Mouse (Mus musculus): Measurements from ENCODE around the gene Gbp3. TPM values are rescaled to one million over a fixed set of nuclear protein-coding genes. Genes with fewer than 3 reads are reported as not detected.
"Not testable (repeated sequence)": the region's sequence is repeated elsewhere in the genome, so short reads cannot be mapped to it uniquely, and the experiment has no call there.

The Gbp3 gene
- polyA plus RNA-seq (2015; fragmentation: Nextera tagmentation; extraction: Ambion mirVana), result 1.1 and 1.5 TPM in 2 replicates

DNA sequence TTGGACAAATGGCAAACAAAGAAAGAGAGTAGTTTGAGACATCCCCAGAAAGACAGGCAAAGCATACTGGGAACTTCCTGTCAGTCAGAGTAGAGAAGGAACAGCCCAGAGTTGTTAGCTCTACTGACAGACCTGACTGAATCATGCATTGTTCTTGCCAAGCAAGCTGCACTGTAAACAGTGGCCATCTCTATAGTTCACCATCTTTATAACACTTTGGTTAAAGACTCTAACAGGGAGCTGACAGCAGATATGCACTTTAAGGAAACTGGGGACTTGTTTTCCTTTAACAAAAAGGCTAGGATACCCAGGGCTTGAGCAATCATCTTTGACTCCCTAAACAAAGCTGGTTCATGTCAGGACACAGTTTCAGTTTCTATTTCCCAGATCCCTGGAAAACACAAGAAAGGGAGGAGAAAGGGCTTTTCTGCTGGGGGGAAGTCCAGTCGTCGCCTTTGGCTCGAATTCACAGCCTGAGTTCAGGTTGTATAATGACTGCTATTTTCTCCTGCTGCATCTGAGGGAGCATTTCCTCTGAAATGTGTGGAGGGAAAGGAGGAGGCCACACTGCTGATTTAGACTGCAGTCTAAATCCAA, at the start of gene Gbp3:
Gbp3 (plus strand) TSS at position 395 of the 597 bp plus-strand sequence.
- Histone ChIP-seq H3K4me3 (no peak within 1 kb of the TSS), H3K36me3 (replicated peaks) (no peaks in the 10 kb centered on the region), H3K9ac (no peak within 1 kb of the TSS), H3K9me3 (no peaks in the 10 kb centered on the region), H3K4me1 (no peaks in the 10 kb centered on the region), H3K27me3 (replicated peaks) (no peaks in the 10 kb centered on the region), H3K4me2 (peak within 1 kb of the TSS; percentile 14; the same call in 1 of the 2 replicates), H3K27ac (no peak within 1 kb of the TSS)
- 46% methylated on average over 3 of the region's 3 CpGs for WGBS
- no peak for ATAC-seq (replicated peaks)

DNA sequence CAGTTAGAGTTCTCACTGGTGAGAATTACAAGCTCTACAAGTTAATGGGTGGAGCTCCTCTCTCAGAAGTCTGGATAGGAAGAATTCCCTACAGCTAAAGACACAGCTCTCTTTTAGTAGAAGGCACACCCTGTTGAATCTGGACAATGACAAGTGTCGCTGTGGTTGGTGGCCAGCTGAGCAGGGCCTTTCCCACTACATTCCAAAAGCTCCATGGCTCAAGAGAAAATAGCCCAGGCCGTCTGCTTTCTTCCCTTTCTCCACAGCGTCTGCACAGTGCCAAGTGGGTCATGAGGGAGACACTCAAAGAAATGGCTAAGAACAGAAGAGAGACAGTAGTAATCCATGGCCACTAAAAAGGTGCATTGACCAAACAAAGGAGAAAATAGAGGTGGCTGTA, 31.7 kb upstream of the Gbp3 start:
- Histone ChIP-seq H3K36me3 (replicated peaks) (no peaks in the 10 kb centered on the region), H3K4me1 (peaks cover 13% of the 10 kb centered on the region), H3K4me3 (no peak overlapping the region), H3K27me3 (replicated peaks) (0 out of 2 replicates have a peak, but pooled peaks cover 4% of the 10 kb centered on the region), H3K9me3 (no peaks in the 10 kb centered on the region), H3K27ac (no peak overlapping the region), H3K9ac (no peak overlapping the region), H3K4me2 (no peak overlapping the region)
- WGBS, result 43% methylated on average over 3 of the region's 3 CpGs
- ATAC-seq (replicated peaks), result no peak

GRCm38 (mm10) chr3:142529597-142529996, 30.2 kb upstream of the Gbp3 start:
- H3K4me3 ChIP-seq, result peak overlapping the region; percentile 52
- peak overlapping the region; percentile 95 for H3K4me2 ChIP-seq
- no peak overlapping the region for H3K9ac ChIP-seq
- H3K4me1 ChIP-seq, result peaks cover 13% of the 10 kb centered on the region
- H3K27me3 ChIP-seq (replicated peaks), result 0 out of 2 replicates have a peak, but pooled peaks cover 4% of the 10 kb centered on the region
- no peak overlapping the region for H3K27ac ChIP-seq
- ATAC-seq (replicated peaks), result no peak
- no peaks in the 10 kb centered on the region for H3K36me3 ChIP-seq (replicated peaks)
- H3K9me3 ChIP-seq, result no peaks in the 10 kb centered on the region
- WGBS, result 65% methylated on average over 2 of the region's 2 CpGs

- no peaks in the 10 kb centered on the region for H3K9me3 ChIP-seq
- H3K27ac ChIP-seq, result no peak within 1 kb of the TSS
- peak within 1 kb of the TSS; percentile 52 for H3K9ac ChIP-seq
- H3K36me3 ChIP-seq (replicated peaks), result no peaks in the 10 kb centered on the region
- peak within 1 kb of the TSS; percentile 95 for H3K4me2 ChIP-seq
- 0 out of 2 replicates have a peak, but pooled peaks cover 4% of the 10 kb centered on the region for H3K27me3 ChIP-seq (replicated peaks)
- H3K4me3 ChIP-seq, result peak within 1 kb of the TSS; percentile 52
- WGBS, result 2% methylated on average over 30 of the region's 30 CpGs
- ATAC-seq (replicated peaks), result peak; percentile 87
- H3K4me1 ChIP-seq, result peaks cover 13% of the 10 kb centered on the region
These were observed 29.5 kb upstream of the Gbp3 start, which contains the start of gene Gbp7 for GRCm38 (mm10) chr3:142530087-142530953. Gene Gbp7 (plus strand): TSS chr3:142530342.

GRCm38 (mm10) chr3:142531595-142531994, 28.2 kb upstream of the Gbp3 start:
- ATAC-seq (replicated peaks), result no peak
- no peaks in the 10 kb centered on the region for H3K36me3 ChIP-seq (replicated peaks)
- H3K4me3 ChIP-seq, result no peak overlapping the region
- 91% methylated on average over 3 of the region's 3 CpGs for WGBS
- H3K9ac ChIP-seq, result no peak overlapping the region
- H3K27me3 ChIP-seq (replicated peaks), result 0 out of 2 replicates have a peak, but pooled peaks cover 4% of the 10 kb centered on the region
- H3K4me2 ChIP-seq, result no peak overlapping the region
- no peaks in the 10 kb centered on the region for H3K9me3 ChIP-seq
- H3K27ac ChIP-seq, result no peak overlapping the region
- H3K4me1 ChIP-seq, result peaks cover 13% of the 10 kb centered on the region

DNA sequence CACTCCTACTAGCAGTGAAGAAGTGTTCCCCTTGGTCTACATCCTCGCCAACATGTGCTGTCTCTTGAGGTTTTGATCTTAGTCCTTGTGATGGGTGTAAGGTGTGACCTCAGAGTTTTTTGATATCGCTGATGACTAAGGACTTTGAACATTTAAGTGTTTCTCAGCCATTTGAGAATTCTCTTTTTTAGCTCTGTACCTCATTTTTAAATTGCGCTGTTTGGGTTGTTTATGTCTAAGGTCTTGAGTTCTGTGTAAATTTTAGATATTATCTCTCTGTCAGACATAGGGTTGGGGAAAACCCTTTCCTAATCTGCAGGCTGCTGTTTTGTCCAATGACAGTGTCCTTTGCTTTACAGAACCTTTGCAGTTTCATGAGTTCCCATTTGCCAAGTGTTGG, 26.6 kb upstream of the Gbp3 start:
- ATAC-seq (replicated peaks), result no peak
- Histone ChIP-seq H3K9me3 (no peaks in the 10 kb centered on the region), H3K27me3 (replicated peaks) (0 out of 2 replicates have a peak, but pooled peaks cover 4% of the 10 kb centered on the region), H3K4me1 (peaks cover 13% of the 10 kb centered on the region), H3K36me3 (replicated peaks) (no peaks in the 10 kb centered on the region), H3K4me3 (no peak overlapping the region), H3K4me2 (no peak overlapping the region), H3K27ac (no peak overlapping the region), H3K9ac (no peak overlapping the region)
- WGBS, result 94% methylated on average over 3 of the region's 3 CpGs

GRCm38 (mm10) chr3:142535667-142536066, 24.2 kb upstream of the Gbp3 start:
- Histone ChIP-seq H3K4me3 (no peak overlapping the region), H3K4me1 (peaks cover 3% of the 10 kb centered on the region; the same call in 1 of the 2 replicates), H3K4me2 (no peak overlapping the region), H3K27ac (no peak overlapping the region), H3K9me3 (no peaks in the 10 kb centered on the region), H3K27me3 (replicated peaks) (no peaks in the 10 kb centered on the region), H3K9ac (no peak overlapping the region), H3K36me3 (replicated peaks) (no peaks in the 10 kb centered on the region)
- WGBS, result 74% methylated on average over 1 of the region's 1 CpGs
- ATAC-seq (replicated peaks), result no peak

DNA sequence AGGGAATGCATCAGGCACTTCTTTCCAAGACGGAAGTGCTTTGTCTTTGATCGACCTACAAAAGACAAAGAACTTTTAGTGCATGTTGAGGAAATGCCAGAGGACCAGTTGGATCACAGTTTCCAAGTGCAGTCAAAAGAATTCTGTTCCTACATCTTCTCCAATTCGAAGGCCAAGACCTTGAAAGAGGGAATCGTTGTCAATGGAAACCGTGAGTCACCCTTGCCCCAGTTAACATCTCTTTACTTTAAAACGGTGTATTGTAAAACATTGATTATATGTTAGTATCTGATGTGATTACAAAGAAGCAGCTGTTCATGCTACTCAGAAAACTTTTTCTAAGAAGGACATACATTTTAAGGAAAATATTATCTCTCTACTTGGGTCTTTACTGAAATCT, 18.4 kb upstream of the Gbp3 start:
- no peak overlapping the region for H3K9ac ChIP-seq
- no peak overlapping the region for H3K4me2 ChIP-seq
- no peaks in the 10 kb centered on the region for H3K36me3 ChIP-seq (replicated peaks)
- H3K4me3 ChIP-seq, result no peak overlapping the region
- H3K9me3 ChIP-seq, result no peaks in the 10 kb centered on the region
- WGBS, result 85% methylated on average over 6 of the region's 6 CpGs
- H3K27ac ChIP-seq, result no peak overlapping the region
- H3K4me1 ChIP-seq, result no peaks in the 10 kb centered on the region
- H3K27me3 ChIP-seq (replicated peaks), result no peaks in the 10 kb centered on the region
- no peak for ATAC-seq (replicated peaks)

DNA sequence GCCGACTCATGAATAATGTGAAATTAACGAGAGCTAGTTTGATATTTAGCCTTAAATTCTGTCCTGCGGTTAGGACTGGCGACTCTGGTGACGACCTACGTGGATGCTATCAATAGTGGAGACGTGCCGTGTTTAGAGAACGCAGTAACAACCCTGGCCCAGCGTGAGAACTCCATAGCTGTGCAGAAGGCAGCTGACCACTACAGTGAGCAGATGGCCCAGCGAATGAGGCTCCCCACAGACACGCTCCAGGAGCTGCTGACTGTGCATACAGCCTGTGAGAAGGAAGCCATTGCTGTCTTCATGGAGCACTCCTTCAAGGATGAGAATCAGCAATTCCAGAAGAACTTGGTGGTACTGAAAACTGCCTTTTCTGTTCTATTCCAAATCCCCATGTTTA, 17.1 kb upstream of the Gbp3 start:
- not testable (repeated sequence) for H3K9me3 ChIP-seq; H3K4me3 ChIP-seq; H3K9ac ChIP-seq; ATAC-seq (replicated peaks); H3K27ac ChIP-seq; H3K4me2 ChIP-seq; H3K4me1 ChIP-seq; H3K36me3 ChIP-seq (replicated peaks); H3K27me3 ChIP-seq (replicated peaks)
- 79% methylated on average over 12 of the region's 12 CpGs for WGBS

GRCm38 (mm10) chr3:142546690-142547089, 13.1 kb upstream of the Gbp3 start:
- no peak overlapping the region for H3K4me2 ChIP-seq

GRCm38 (mm10) chr3:142550052-142550676, 9.7 kb upstream of the Gbp3 start:
- Histone ChIP-seq H3K4me2 (no peak overlapping the region), H3K9ac (no peak overlapping the region)
- WGBS, result 93% methylated on average over 3 of the region's 3 CpGs

More at GRCm38 (mm10) chr3:142546690-142547089, 13.1 kb upstream of the Gbp3 start:
- H3K4me1 ChIP-seq, result no peaks in the 10 kb centered on the region
- no peaks in the 10 kb centered on the region for H3K27me3 ChIP-seq (replicated peaks)
- H3K36me3 ChIP-seq (replicated peaks), result no peaks in the 10 kb centered on the region
- no peak overlapping the region for H3K9ac ChIP-seq
- no peak overlapping the region for H3K27ac ChIP-seq
- no peak for ATAC-seq (replicated peaks)
- no peak overlapping the region for H3K4me3 ChIP-seq
- WGBS, result 83% methylated on average over 3 of the region's 3 CpGs
- no peaks in the 10 kb centered on the region for H3K9me3 ChIP-seq

GRCm38 (mm10) chr3:142554601-142555000, 5.2 kb upstream of the Gbp3 start:
- H3K4me3 ChIP-seq, result no peak overlapping the region
- no peak overlapping the region for H3K9ac ChIP-seq
- H3K9me3 ChIP-seq, result no peaks in the 10 kb centered on the region
- WGBS, result 82% methylated on average over 1 of the region's 1 CpGs
- ATAC-seq (replicated peaks), result no peak
- no peak overlapping the region for H3K27ac ChIP-seq
- H3K27me3 ChIP-seq (replicated peaks), result no peaks in the 10 kb centered on the region
- no peaks in the 10 kb centered on the region for H3K36me3 ChIP-seq (replicated peaks)
- H3K4me1 ChIP-seq, result no peaks in the 10 kb centered on the region
- H3K4me2 ChIP-seq, result no peak overlapping the region

More at GRCm38 (mm10) chr3:142550052-142550676, 9.7 kb upstream of the Gbp3 start:
- Histone ChIP-seq H3K9me3 (no peaks in the 10 kb centered on the region), H3K36me3 (replicated peaks) (no peaks in the 10 kb centered on the region), H3K4me3 (no peak overlapping the region), H3K27ac (no peak overlapping the region), H3K27me3 (replicated peaks) (no peaks in the 10 kb centered on the region), H3K4me1 (no peaks in the 10 kb centered on the region)
- ATAC-seq (replicated peaks), result no peak
